ENCODE assay signal across 29 mouse cellular contexts in the genomic region with DNA sequence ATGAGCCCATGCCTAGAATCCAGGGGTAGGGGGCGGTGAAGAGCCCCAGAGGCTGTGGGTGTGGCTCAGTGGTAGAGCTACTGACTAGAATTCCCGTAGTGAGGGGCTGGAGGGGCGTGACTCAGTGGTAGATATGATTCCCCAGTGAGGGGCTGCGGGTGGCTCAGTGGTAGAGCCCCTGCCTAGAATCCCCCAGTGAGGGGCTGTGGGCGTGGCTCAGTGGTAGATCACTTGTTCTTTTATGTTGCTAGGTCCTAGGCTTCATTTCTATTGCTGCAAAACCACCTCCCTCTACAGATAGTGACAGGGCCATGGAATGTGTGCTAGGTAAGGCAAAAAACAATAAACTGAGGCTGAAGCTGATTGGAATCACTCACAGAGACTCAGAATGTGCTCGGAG. TPM values are rescaled to one million over a fixed set of nuclear protein-coding genes. Genes with fewer than 3 reads are reported as not detected.
DNase-seq lines count a peak whose midpoint lies in the region; ATAC-seq and TF ChIP-seq lines count a peak whose summit lies in the region.
"Had no signal": no experiment of that assay in that cellular context is flagged by ENCODE, and none has a peak within 500 bp of the region (broad histone marks: within the 10 kb centered on the region; RNA-seq: fewer than 3 reads in every experiment).

No protein-coding gene starts in this region.

- no peaks in the 10 kb centered on the region for H3K27me3 ChIP-seq in liver, embryonic 11.5 days (replicated peaks; ENCODE audit: control insufficient read depth, insufficient read depth, low read length)
- H3K27me3 ChIP-seq: hindbrain, embryonic 15.5 days; midbrain, embryonic 12.5 days had no signal

- H3K79me2 ChIP-seq in macrophage (ENCODE audit: inconsistent target), result peaks cover 30% of the 10 kb centered on the region; the same call in 1 of the 2 replicates

- WGBS in liver, embryonic 11.5 days, result 43% methylated on average over 6 of the region's 6 CpGs
- 92% methylated on average over 6 of the region's 6 CpGs for WGBS in macrophage (ENCODE audit: missing documents)

- peaks cover 12% of the 10 kb centered on the region for H3K36me3 ChIP-seq in liver, embryonic 11.5 days (ENCODE audit: control insufficient read depth, insufficient read depth, low read length)
- peaks cover 4% of the 10 kb centered on the region; the same call in 1 of the 2 replicates for H3K36me3 ChIP-seq in macrophage (ENCODE audit: inconsistent target)
- H3K36me3 ChIP-seq: hindbrain, embryonic 15.5 days had no signal

- H3K4me1 ChIP-seq in liver, embryonic 11.5 days (replicated peaks; ENCODE audit: control insufficient read depth, insufficient read depth, low read length), result peaks cover 69% of the 10 kb centered on the region

- no peak for DNase-seq in layer of hippocampus, adult 2 months (ENCODE audit: low spot score in 2 of 2)
- DNase-seq in layer of hippocampus, adult 18-20 months (ENCODE audit: low spot score in 2 of 2), result no peak
- DNase-seq in ZHBTc4 (ENCODE audit: low read depth, low spot score), result peak; percentile 40
- DNase-seq in liver, embryonic 11.5 days (ENCODE audit: low spot score), result no peak
- DNase-seq in c-Kit-positive CD71-positive TER-119-positive erythroid progenitor cells, embryonic 14.5 days (ENCODE audit: low spot score), result no peak
- DNase-seq in cerebellum, adult 9-11 months, result no peak
- DNase-seq: cerebellum, adult 11 months; cerebellum, postnatal 36 days; forebrain, postnatal 0 days; heart, postnatal 14 days; kidney, postnatal 4 days; thymus, postnatal 25 days had no signal

- no peaks in the 10 kb centered on the region for H3K9me3 ChIP-seq in liver, embryonic 11.5 days (ENCODE audit: control insufficient read depth, low read length)
- H3K9me3 ChIP-seq: hindbrain, embryonic 15.5 days; limb, embryonic 13.5 days; midbrain, embryonic 12.5 days had no signal

- H3K9ac ChIP-seq in liver, embryonic 11.5 days (ENCODE audit: low read depth, low read length), result no peak overlapping the region
- H3K9ac ChIP-seq: forebrain, postnatal 0 days; hindbrain, embryonic 15.5 days; limb, embryonic 13.5 days; midbrain, embryonic 12.5 days had no signal

- TF ChIP-seq CTCF in layer of hippocampus, adult 2 months (conservative IDR thresholded peaks at IDR 0.05), result no peak

- peak overlapping the region; percentile 76 for H3K4me2 ChIP-seq in liver, embryonic 11.5 days
- H3K4me2 ChIP-seq: hindbrain, embryonic 15.5 days; limb, embryonic 13.5 days; midbrain, embryonic 12.5 days had no signal

- H3K27ac ChIP-seq in layer of hippocampus, adult 2 months, result peak overlapping the region; percentile 91; the same call in 1 of the 2 replicates
- H3K27ac ChIP-seq in liver, embryonic 11.5 days (ENCODE audit: low read depth, low read length), result peak overlapping the region; percentile 95; the same call in 1 of the 2 replicates
- H3K27ac ChIP-seq in macrophage, result peak overlapping the region; percentile 55; the same call in 1 of the 2 replicates
- H3K27ac ChIP-seq: forebrain, embryonic 10.5 days; hindbrain, embryonic 15.5 days; limb, embryonic 13.5 days; midbrain, embryonic 12.5 days had no signal

- H3K4me3 ChIP-seq in layer of hippocampus, adult 2 months, result peak overlapping the region; percentile 60
- H3K4me3 ChIP-seq in liver, embryonic 11.5 days (ENCODE audit: low read depth, low read length), result no peak overlapping the region
- no peak overlapping the region for H3K4me3 ChIP-seq in macrophage (ENCODE audit: inconsistent target)
- H3K4me3 ChIP-seq: hindbrain, embryonic 15.5 days; limb, embryonic 13.5 days; midbrain, embryonic 12.5 days had no signal

- no peak for ATAC-seq in liver, embryonic 11.5 days (replicated peaks; ENCODE audit: low FRiP score)
- ATAC-seq in monocyte, adult 5-6 weeks (replicated peaks; ENCODE audit: insufficient number of reproducible peaks, low FRiP score, low TSS enrichment, poor library complexity, severe bottlenecking), result no peak
- ATAC-seq: forebrain, postnatal 0 days; intestine, embryonic 16.5 days; lung, postnatal 0 days had no signal

RNA-seq across cellular contexts. Expression of gene Apoe, which starts 3.1 kb away (rescaled TPM):
- 1,000 to 10,000 TPM; 2,242 to 2,264 TPM for total RNA-seq in layer of hippocampus, adult 2 months (2021)
- total RNA-seq in layer of hippocampus, adult 18-20 months (2021), result 1,000 to 10,000 TPM; 2,690 to 2,764 TPM
- polyA plus RNA-seq in liver, embryonic 11.5 days (2014; fragmentation: Nextera tagmentation; extraction: Ambion mirVana), result 1,439 and 1,470 TPM in 2 replicates
- total RNA-seq in macrophage (2018; cell fraction: chromatin; rRNA removed), result 100 to 1,000 TPM in 24 of 26 experiments, 10 to 100 TPM in 2; 88.7 to 552 (median 167) TPM
- total RNA-seq in macrophage (2018; cell fraction: cytosol; rRNA removed), result over 10,000 TPM in 1 of 26 experiments, 1,000 to 10,000 TPM in 25; 2,271 to 10,488 (median 5,747) TPM
- total RNA-seq in macrophage (2018; cell fraction: nucleus; rRNA removed), result 1,000 to 10,000 TPM in 25 of 26 experiments, 100 to 1,000 TPM in 1; 950 to 5,502 (median 3,280) TPM
- polyA plus RNA-seq in macrophage (2018), result 11,661 to 20,761 TPM (median 14,221 TPM) in 3 replicates
- 4,026 to 6,646 TPM (median 6,582 TPM) in 3 replicates for total RNA-seq in monocyte, adult 5-6 weeks (2017)

RNA-seq across cellular contexts. Expression of gene Apoc1, which starts 3.4 kb away (rescaled TPM):
- total RNA-seq in layer of hippocampus, adult 2 months (2021), result 1 to 10 TPM; 3.1 to 3.5 TPM
- 1 to 10 TPM; 5.8 to 8.7 TPM for total RNA-seq in layer of hippocampus, adult 18-20 months (2021)
- 173 and 199 TPM in 2 replicates for polyA plus RNA-seq in liver, embryonic 11.5 days (2014; fragmentation: Nextera tagmentation; extraction: Ambion mirVana)
- total RNA-seq in macrophage (2018; cell fraction: chromatin; rRNA removed), result 1 to 10 TPM in 1 of 26 experiments, not detected in 25; 2.8 TPM
- 1 to 10 TPM in 25 of 26 experiments, under 1 TPM in 1; 0.93 to 9.2 (median 2.6) TPM for total RNA-seq in macrophage (2018; cell fraction: cytosol; rRNA removed)
- total RNA-seq in macrophage (2018; cell fraction: nucleus; rRNA removed), result 1 to 10 TPM in 8 of 26 experiments, not detected in 18; 1.8 to 6.1 (median 2.3) TPM
- polyA plus RNA-seq in macrophage (2018), result 4.3 to 4.7 TPM (median 4.4 TPM) in 3 replicates
- 10.9 to 16.5 TPM (median 12.4 TPM) in 3 replicates for total RNA-seq in monocyte, adult 5-6 weeks (2017)
- polyA plus RNA-seq: small intestine, adult 2 months had no signal

RNA-seq across cellular contexts. Expression of gene Apoc4, which starts 14.6 kb away (rescaled TPM):
- not detected for total RNA-seq in layer of hippocampus, adult 2 months (2021)
- not detected for total RNA-seq in layer of hippocampus, adult 18-20 months (2021)
- 4.8 and 5.4 TPM in 2 replicates for polyA plus RNA-seq in liver, embryonic 11.5 days (2014; fragmentation: Nextera tagmentation; extraction: Ambion mirVana)
- under 1 TPM in 1 of 26 experiments, not detected in 25; 0.33 TPM for total RNA-seq in macrophage (2018; cell fraction: chromatin; rRNA removed)
- 1 to 10 TPM in 1 of 26 experiments, under 1 TPM in 19, not detected in 6; 0.27 to 1.0 (median 0.52) TPM for total RNA-seq in macrophage (2018; cell fraction: cytosol; rRNA removed)
- total RNA-seq in macrophage (2018; cell fraction: nucleus; rRNA removed), result not detected
- polyA plus RNA-seq in macrophage (2018), result 1.1 TPM in 1 of 3 replicates, not detected in the others
- total RNA-seq in monocyte, adult 5-6 weeks (2017), result 0.48 TPM in 1 of 3 replicates, not detected in the others
- total RNA-seq: forebrain, postnatal 0 days; heart, postnatal 14 days; layer of hippocampus, postnatal 14 days; left cerebral cortex, postnatal 14 days; megakaryocyte progenitor cell, adult 5-6 weeks had no signal
- polyA plus RNA-seq: forebrain, embryonic 10.5 days; forebrain, postnatal 0 days; hindbrain, embryonic 15.5 days; limb, embryonic 13.5 days had no signal

RNA-seq across cellular contexts. Expression of gene Gm44805, which starts 14.7 kb away (rescaled TPM):
- total RNA-seq in layer of hippocampus, adult 2 months (2021), result not detected
- not detected for total RNA-seq in layer of hippocampus, adult 18-20 months (2021)
- not detected in 2 replicates for polyA plus RNA-seq in liver, embryonic 11.5 days (2014; fragmentation: Nextera tagmentation; extraction: Ambion mirVana)
- total RNA-seq in macrophage (2018; cell fraction: chromatin; rRNA removed), result 1 to 10 TPM in 1 of 26 experiments, not detected in 25; 2.2 TPM
- 1 to 10 TPM in 1 of 26 experiments, under 1 TPM in 1, not detected in 24; 0.49 to 1.2 TPM for total RNA-seq in macrophage (2018; cell fraction: cytosol; rRNA removed)
- total RNA-seq in macrophage (2018; cell fraction: nucleus; rRNA removed), result not detected
- polyA plus RNA-seq in macrophage (2018), result not detected in 3 replicates
- total RNA-seq in monocyte, adult 5-6 weeks (2017), result not detected in 3 replicates
- total RNA-seq: forebrain, postnatal 0 days; G1E; gastrocnemius, adult 18-20 months; heart, postnatal 14 days; layer of hippocampus, postnatal 14 days; left cerebral cortex, postnatal 14 days; megakaryocyte progenitor cell, adult 5-6 weeks had no signal
- polyA plus RNA-seq: forebrain, embryonic 10.5 days; forebrain, postnatal 0 days; G1E; gonadal fat pad, adult 2 months; hindbrain, embryonic 15.5 days; intestine, embryonic 16.5 days; kidney, embryonic 14.5 days; limb, embryonic 13.5 days; lung, postnatal 0 days; midbrain, embryonic 12.5 days; neural tube, embryonic 14.5 days had no signal

RNA-seq across cellular contexts. Expression of gene Apoc2, which starts 18.1 kb away (rescaled TPM):
- total RNA-seq in layer of hippocampus, adult 2 months (2021), result not detected
- total RNA-seq in layer of hippocampus, adult 18-20 months (2021), result not detected
- 235 and 244 TPM in 2 replicates for polyA plus RNA-seq in liver, embryonic 11.5 days (2014; fragmentation: Nextera tagmentation; extraction: Ambion mirVana)
- 1 to 10 TPM in 11 of 26 experiments, not detected in 15; 1.3 to 3.4 (median 2.2) TPM for total RNA-seq in macrophage (2018; cell fraction: chromatin; rRNA removed)
- 10 to 100 TPM; 21.6 to 44.6 (median 31.8) TPM for total RNA-seq in macrophage (2018; cell fraction: cytosol; rRNA removed)
- total RNA-seq in macrophage (2018; cell fraction: nucleus; rRNA removed), result 10 to 100 TPM in 4 of 26 experiments, 1 to 10 TPM in 22; 2.1 to 15.0 (median 5.5) TPM
- 31.8 to 82.7 TPM (median 33.3 TPM) in 3 replicates for polyA plus RNA-seq in macrophage (2018)
- 221 to 583 TPM (median 515 TPM) in 3 replicates for total RNA-seq in monocyte, adult 5-6 weeks (2017)
- total RNA-seq: G1E; layer of hippocampus, postnatal 14 days; left cerebral cortex, postnatal 14 days had no signal
- polyA plus RNA-seq: forebrain, embryonic 10.5 days; G1E; midbrain, embryonic 12.5 days had no signal
